Mouse (Mus musculus): ENCODE measurements at regions not wholly inside any gene's neighbourhood (a gene's known extent, or its start where the extent isn't known, plus 50 kb on each side); places are given as distances from the start of the nearest gene placed in this dataset.

DNA sequence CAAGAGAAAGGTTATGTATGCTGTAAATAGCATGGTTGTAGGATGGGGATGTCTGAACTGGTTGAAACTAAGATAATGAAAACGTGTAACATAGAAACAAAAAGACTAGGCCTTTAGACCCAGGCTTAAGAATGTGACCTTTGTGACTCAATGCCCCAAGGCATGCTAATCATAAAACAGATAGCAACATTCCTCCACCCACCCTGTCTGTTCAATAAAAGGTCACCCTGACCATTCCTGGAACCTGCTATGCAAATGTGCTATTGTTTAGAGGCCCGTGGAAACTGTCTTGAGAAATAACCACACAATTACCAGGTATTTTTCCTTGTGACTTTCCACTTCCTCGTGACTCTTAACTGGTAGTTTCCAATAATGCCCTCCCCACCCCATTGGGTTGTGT is 288.3 kb upstream of the Alcam start:
- no peak for DNase-seq

DNA sequence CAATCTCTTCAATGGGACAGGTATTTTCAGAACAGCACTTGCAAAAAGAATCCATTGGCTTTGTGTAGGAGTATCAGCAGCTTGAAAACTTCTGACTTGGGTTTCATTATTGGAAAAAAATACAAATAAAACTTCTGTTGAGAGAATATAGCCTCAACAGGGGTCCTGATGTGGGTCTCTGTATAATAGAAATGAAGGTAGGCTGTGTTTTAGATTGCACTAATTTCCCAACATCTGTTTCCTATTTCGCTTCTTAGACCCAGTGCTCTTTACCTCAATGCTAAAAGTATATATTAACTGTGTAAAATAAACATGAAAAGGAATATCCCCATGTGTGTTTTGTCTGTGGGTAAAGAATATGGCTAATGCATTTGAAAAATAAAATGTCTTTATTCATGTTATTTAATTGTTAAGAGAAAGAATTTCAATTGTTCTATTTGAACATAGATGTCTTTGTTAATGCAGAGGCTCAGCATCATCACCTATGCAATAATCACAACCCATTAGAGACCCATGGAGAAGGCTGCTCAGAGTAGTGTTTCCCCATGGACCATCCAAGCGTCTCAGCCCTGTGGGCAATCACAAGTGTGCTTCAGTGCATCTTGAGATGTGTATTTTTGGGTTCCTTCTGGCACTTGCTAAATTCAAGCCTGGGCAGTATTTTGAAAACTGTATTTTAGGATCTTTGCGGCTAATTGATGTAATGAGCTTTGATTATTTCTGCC is 272.4 kb upstream of the Alcam start:
- no peak for DNase-seq

- no peak for DNase-seq
Measured at GRCm38 (mm10) chr16:52718231-52718932, 264.5 kb upstream of the Alcam start.

DNA sequence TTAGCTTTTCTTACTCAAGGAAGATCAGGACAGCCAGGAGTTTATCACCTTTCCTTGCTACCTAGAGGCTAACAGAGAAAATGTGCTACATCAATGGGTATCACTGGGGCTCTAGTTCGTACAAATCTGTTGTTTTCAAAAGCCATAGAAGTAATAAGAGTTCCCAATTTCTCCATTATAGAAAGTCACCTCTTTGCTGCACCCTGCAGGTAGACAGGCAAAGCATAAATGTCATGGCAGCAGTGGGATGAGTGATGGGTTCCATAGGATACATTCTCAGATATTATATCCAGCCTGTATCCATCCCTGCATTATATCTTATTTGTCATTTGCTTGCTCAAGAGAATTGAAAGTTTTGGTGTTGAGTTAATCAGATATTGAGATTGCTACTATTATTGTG is 236.4 kb upstream of the Alcam start:
- no peak for DNase-seq

GRCm38 (mm10) chr16:52654825-52655224 is 201.0 kb upstream of the Alcam start:
- DNase-seq, result no peak
